Comparison of ENCODE assay signal across 22 mouse cellular contexts in the genomic region with DNA sequence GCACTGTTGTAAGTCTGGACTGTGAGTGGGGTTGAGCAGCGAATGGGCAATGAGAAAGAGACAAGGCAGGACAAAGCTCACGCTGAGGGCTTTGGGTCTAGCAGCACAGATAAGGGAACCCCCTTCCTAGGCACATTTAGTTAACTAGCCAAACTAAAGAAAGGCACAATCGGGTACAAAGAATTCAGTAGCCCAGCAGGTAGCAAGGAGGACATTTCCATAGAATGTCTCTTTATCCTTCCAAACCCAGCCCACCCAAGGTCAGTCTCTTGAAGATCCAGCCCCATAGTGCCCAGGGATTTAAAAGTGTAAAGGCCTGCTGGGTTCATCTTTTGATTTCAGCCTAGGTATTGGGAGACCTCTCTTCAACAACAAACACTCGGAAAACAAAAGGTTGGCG. TPM values are rescaled to one million over a fixed set of nuclear protein-coding genes. Genes with fewer than 3 reads are reported as not detected.
"Had no signal": no experiment of that assay in that cellular context is flagged by ENCODE, and none has a peak within 500 bp of the region (broad histone marks: within the 10 kb centered on the region; RNA-seq: fewer than 3 reads in every experiment).

No protein-coding gene starts in this region.

- DNase-seq: liver, postnatal 0 days; lung, adult 2 months; lung, postnatal 14 days; lung, postnatal 4 days; midbrain, embryonic 14.5 days; retina, postnatal 1 day; right cerebral cortex, adult 18-20 months; right cerebral cortex, postnatal 25 days; right cerebral cortex, postnatal 4 days; spleen, adult 18-20 months; thymus, adult 18-20 months; thymus, postnatal 25 days; thymus, postnatal 4 days had no signal

- H3K9ac ChIP-seq: liver, postnatal 0 days; lung, embryonic 15.5 days; midbrain, embryonic 12.5 days; neural tube, embryonic 13.5 days; neural tube, embryonic 15.5 days had no signal

- H3K27me3 ChIP-seq: lung, embryonic 15.5 days; midbrain, embryonic 12.5 days; neural tube, embryonic 13.5 days had no signal

- H3K9me3 ChIP-seq: lung, embryonic 15.5 days; midbrain, embryonic 10.5 days; midbrain, embryonic 12.5 days; neural tube, embryonic 13.5 days; neural tube, embryonic 15.5 days had no signal

- H3K27ac ChIP-seq: lung, embryonic 15.5 days; midbrain, embryonic 10.5 days; midbrain, embryonic 12.5 days; neural tube, embryonic 13.5 days; neural tube, embryonic 15.5 days had no signal

- H3K4me3 ChIP-seq: lung, embryonic 15.5 days; midbrain, embryonic 10.5 days; midbrain, embryonic 12.5 days; myocyte; neural tube, embryonic 13.5 days; neural tube, embryonic 15.5 days had no signal

- H3K36me3 ChIP-seq: lung, embryonic 15.5 days; midbrain, embryonic 10.5 days; midbrain, embryonic 12.5 days; neural tube, embryonic 13.5 days; neural tube, embryonic 15.5 days had no signal

- H3K4me1 ChIP-seq: lung, embryonic 15.5 days had no signal

RNA-seq across cellular contexts. Expression of a gene that starts 18.5 kb away (rescaled TPM):
- total RNA-seq: megakaryocyte, adult 5-6 weeks; megakaryocyte-erythroid progenitor cell, adult 5-6 weeks had no signal
- polyA plus RNA-seq: liver, postnatal 0 days; midbrain, embryonic 10.5 days; midbrain, embryonic 12.5 days; neural tube, embryonic 11.5 days had no signal
